Mouse (Mus musculus): Measurements from ENCODE around the gene Hspb9. TPM values are rescaled to one million over a fixed set of nuclear protein-coding genes. Genes with fewer than 3 reads are reported as not detected.

The Hspb9 gene
- total and polyA plus RNA-seq, 2 experiments from 2014 or later = not detected

GRCm38 (mm10) chr11:100702081-100702851 is 11.4 kb upstream of the Hspb9 start:
- Histone ChIP-seq H3K4me3 (ENCODE audit: low read depth, low read length) (no peak overlapping the region), H3K9ac (replicated peaks; ENCODE audit: low read length, poor library complexity, severe bottlenecking) (no peak overlapping the region), H3K4me2 (ENCODE audit: low read depth, low read length, poor library complexity, severe bottlenecking) (0 out of 2 replicates have a peak overlapping the region, but pooled peaks have one; percentile 15), H3K4me1 (ENCODE audit: insufficient read depth, low read length) (no peaks in the 10 kb centered on the region), H3K9me3 (ENCODE audit: low read length) (no peaks in the 10 kb centered on the region), H3K27me3 (ENCODE audit: insufficient read depth, low read length) (no peaks in the 10 kb centered on the region), H3K36me3 (ENCODE audit: insufficient read depth, low read length) (peaks cover 27% of the 10 kb centered on the region), H3K27ac (ENCODE audit: low read depth, low read length) (no peak overlapping the region)
- ATAC-seq (ENCODE audit: low FRiP score) (no peak), DNase-seq (ENCODE audit: low spot score) (peak; percentile 88)
- 37% methylated on average over 19 of the region's 19 CpGs for WGBS
- peak; percentile 97 for TF ChIP-seq CTCF (IDR thresholded peaks at IDR 0.05)

- WGBS = 40% methylated on average over 7 of the region's 7 CpGs
- no peaks in the 10 kb centered on the region for H3K27me3 ChIP-seq (ENCODE audit: insufficient read depth, low read length)
- peaks cover 33% of the 10 kb centered on the region for H3K36me3 ChIP-seq (ENCODE audit: insufficient read depth, low read length)
- H3K9me3 ChIP-seq (ENCODE audit: low read length) = no peaks in the 10 kb centered on the region
- H3K9ac ChIP-seq (replicated peaks; ENCODE audit: low read length, poor library complexity, severe bottlenecking) = no peak overlapping the region
- no peaks in the 10 kb centered on the region for H3K4me1 ChIP-seq (ENCODE audit: insufficient read depth, low read length)
- H3K4me2 ChIP-seq (ENCODE audit: low read depth, low read length, poor library complexity, severe bottlenecking) = 0 out of 2 replicates have a peak overlapping the region, but pooled peaks have one; percentile 15
- DNase-seq (ENCODE audit: low spot score) (no peak), ATAC-seq (ENCODE audit: low FRiP score) (no peak)
- H3K27ac ChIP-seq (ENCODE audit: low read depth, low read length) = no peak overlapping the region
- TF ChIP-seq CTCF (IDR thresholded peaks at IDR 0.05) = no peak
- no peak overlapping the region for H3K4me3 ChIP-seq (ENCODE audit: low read depth, low read length)
Observed at GRCm38 (mm10) chr11:100702906-100703305, 10.7 kb upstream of the Hspb9 start.

- Histone ChIP-seq H3K9ac (replicated peaks; ENCODE audit: low read length, poor library complexity, severe bottlenecking) (no peak overlapping the region), H3K4me3 (ENCODE audit: low read depth, low read length) (no peak overlapping the region), H3K9me3 (ENCODE audit: low read length) (no peaks in the 10 kb centered on the region), H3K36me3 (ENCODE audit: insufficient read depth, low read length) (peaks cover 37% of the 10 kb centered on the region), H3K27me3 (ENCODE audit: insufficient read depth, low read length) (no peaks in the 10 kb centered on the region), H3K4me2 (ENCODE audit: low read depth, low read length, poor library complexity, severe bottlenecking) (no peak overlapping the region), H3K27ac (ENCODE audit: low read depth, low read length) (no peak overlapping the region), H3K4me1 (ENCODE audit: insufficient read depth, low read length) (no peaks in the 10 kb centered on the region)
- WGBS = 71% methylated on average over 11 of the region's 11 CpGs
- no peak for TF ChIP-seq CTCF (IDR thresholded peaks at IDR 0.05)
- no peak for ATAC-seq (ENCODE audit: low FRiP score)
- DNase-seq (ENCODE audit: low spot score) = no peak
Observed at GRCm38 (mm10) chr11:100703366-100703765, 10.3 kb upstream of the Hspb9 start.

DNA sequence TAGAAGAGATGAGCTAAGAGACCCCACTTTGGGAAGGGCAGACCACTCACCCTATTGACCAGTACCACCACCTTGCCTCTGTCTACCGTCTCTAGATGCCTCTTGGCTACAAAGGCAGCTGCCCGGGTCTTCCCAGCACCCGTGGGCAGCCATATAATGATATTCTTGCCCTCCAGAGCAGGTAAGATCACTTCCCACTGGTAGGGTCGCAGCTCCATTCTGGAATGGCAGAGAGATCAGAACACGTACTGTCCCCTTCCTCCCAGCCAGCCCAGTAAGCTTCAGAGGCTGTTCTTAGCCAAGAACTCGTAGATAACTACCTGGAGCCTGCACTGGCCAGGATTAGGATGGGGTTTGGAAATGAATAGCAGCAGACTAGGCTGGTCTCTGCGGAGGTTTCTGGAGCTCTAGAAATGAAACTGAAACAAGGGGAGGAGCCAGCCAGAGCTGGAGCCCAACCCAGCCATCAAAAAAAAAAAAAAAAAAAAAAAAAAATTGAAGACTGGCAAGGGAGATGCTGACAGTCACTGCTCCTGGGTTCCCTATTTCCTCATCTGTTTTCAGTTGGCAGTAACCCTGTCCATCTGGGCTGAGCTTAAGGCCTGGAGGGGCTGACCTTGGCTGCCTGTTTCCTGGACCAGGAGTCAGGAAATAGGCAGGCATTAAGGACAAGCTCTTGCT is 9.7 kb upstream of the Hspb9 start, which contains the start of gene Dhx58:
Gene Dhx58 (minus strand): TSS at position 421 of the 681 bp plus-strand sequence.
- Histone ChIP-seq H3K4me1 (ENCODE audit: insufficient read depth, low read length) (no peaks in the 10 kb centered on the region), H3K4me2 (ENCODE audit: low read depth, low read length, poor library complexity, severe bottlenecking) (no peak within 1 kb of the TSS; the same call in 1 of the 2 replicates), H3K36me3 (ENCODE audit: insufficient read depth, low read length) (peaks cover 43% of the 10 kb centered on the region), H3K27ac (ENCODE audit: low read depth, low read length) (no peak within 1 kb of the TSS), H3K27me3 (ENCODE audit: insufficient read depth, low read length) (no peaks in the 10 kb centered on the region), H3K9me3 (ENCODE audit: low read length) (no peaks in the 10 kb centered on the region), H3K9ac (replicated peaks; ENCODE audit: low read length, poor library complexity, severe bottlenecking) (no peak within 1 kb of the TSS), H3K4me3 (ENCODE audit: low read depth, low read length) (no peak within 1 kb of the TSS)
- WGBS = 76% methylated on average over 7 of the region's 7 CpGs
- DNase-seq (ENCODE audit: low spot score) = no peak
- ATAC-seq (ENCODE audit: low FRiP score) = no peak
- no peak for TF ChIP-seq CTCF (IDR thresholded peaks at IDR 0.05)

DNA sequence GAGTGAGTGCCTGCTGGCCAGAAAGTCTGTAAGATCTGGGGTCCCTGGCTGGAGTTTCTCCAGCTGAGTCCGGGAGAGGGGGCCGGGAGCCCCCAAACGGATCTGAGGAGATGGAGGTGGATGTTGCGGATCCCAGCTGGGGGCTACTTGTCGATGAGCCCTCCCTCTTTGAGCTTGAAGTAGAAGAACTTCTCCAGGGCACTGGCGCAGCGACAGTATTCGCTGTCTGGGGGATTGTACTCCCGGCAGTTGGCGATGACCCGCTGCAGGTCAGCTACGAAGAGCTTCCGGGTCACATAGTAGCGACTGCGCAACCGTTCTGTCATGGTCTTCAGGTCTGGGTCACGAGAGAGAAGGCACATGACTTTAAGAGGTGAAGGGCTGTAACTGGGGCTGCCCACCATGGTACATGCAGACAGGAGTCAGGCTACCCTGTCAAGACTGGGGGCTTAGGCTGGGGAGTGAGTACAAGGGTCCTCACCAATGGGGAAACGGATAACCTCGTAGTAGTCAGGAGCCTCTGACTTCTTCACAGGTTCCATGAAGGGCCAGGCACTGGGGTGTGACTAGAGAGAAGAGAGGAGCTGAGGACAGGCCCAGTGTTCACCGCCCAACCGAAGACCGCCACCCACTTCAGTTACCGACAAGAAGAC is 8.4 kb upstream of the Hspb9 start:
- Histone ChIP-seq H3K9me3 (ENCODE audit: low read length) (no peaks in the 10 kb centered on the region), H3K36me3 (ENCODE audit: insufficient read depth, low read length) (peaks cover 53% of the 10 kb centered on the region), H3K4me1 (ENCODE audit: insufficient read depth, low read length) (no peaks in the 10 kb centered on the region), H3K4me3 (ENCODE audit: low read depth, low read length) (no peak overlapping the region), H3K4me2 (ENCODE audit: low read depth, low read length, poor library complexity, severe bottlenecking) (no peak overlapping the region), H3K27me3 (ENCODE audit: insufficient read depth, low read length) (no peaks in the 10 kb centered on the region), H3K9ac (replicated peaks; ENCODE audit: low read length, poor library complexity, severe bottlenecking) (no peak overlapping the region), H3K27ac (ENCODE audit: low read depth, low read length) (no peak overlapping the region)
- ATAC-seq (ENCODE audit: low FRiP score) (no peak), DNase-seq (ENCODE audit: low spot score) (no peak)
- 93% methylated on average over 23 of the region's 23 CpGs for WGBS
- no peak for TF ChIP-seq CTCF (IDR thresholded peaks at IDR 0.05)

All from midbrain, postnatal 0 days (tissue).